ENCODE assay signal across 23 mouse cellular contexts in genomic region chr9:76061492-76061891, GRCm38 (mm10). TPM values are rescaled to one million over a fixed set of nuclear protein-coding genes. Genes with fewer than 3 reads are reported as not detected.
DNase-seq lines count a peak whose midpoint lies in the region; ATAC-seq and TF ChIP-seq lines count a peak whose summit lies in the region.
"Had no signal": no experiment of that assay in that cellular context is flagged by ENCODE, and none has a peak within 500 bp of the region (broad histone marks: within the 10 kb centered on the region; RNA-seq: fewer than 3 reads in every experiment).

No protein-coding gene starts in this region.

- no peaks in the 10 kb centered on the region for H3K27me3 ChIP-seq in limb, embryonic 12.5 days
- no peaks in the 10 kb centered on the region for H3K27me3 ChIP-seq in limb, embryonic 10.5 days (ENCODE audit: low read depth, poor library complexity, severe bottlenecking)
- no peaks in the 10 kb centered on the region for H3K27me3 ChIP-seq in myocyte (ENCODE audit: control insufficient read depth, insufficient read depth, insufficient read length)
- H3K27me3 ChIP-seq: embryonic facial prominence, embryonic 13.5 days; forebrain, embryonic 13.5 days; heart, embryonic 15.5 days had no signal

- H3K4me1 ChIP-seq in limb, embryonic 12.5 days (replicated peaks) = peaks cover 10% of the 10 kb centered on the region
- no peaks in the 10 kb centered on the region for H3K4me1 ChIP-seq in limb, embryonic 10.5 days
- H3K4me1 ChIP-seq: forebrain, embryonic 13.5 days; heart, embryonic 15.5 days; hindbrain, embryonic 10.5 days had no signal

- no peak overlapping the region for H3ac ChIP-seq in myocyte (ENCODE audit: control insufficient read depth, insufficient read length)

- WGBS in limb, embryonic 12.5 days = 81% methylated on average over 4 of the region's 4 CpGs
- WGBS in limb, embryonic 10.5 days = 85% methylated on average over 4 of the region's 4 CpGs

- H3K27ac ChIP-seq in limb, embryonic 12.5 days = 0 out of 2 replicates have a peak overlapping the region, but pooled peaks have one; percentile 56
- no peak overlapping the region for H3K27ac ChIP-seq in limb, embryonic 10.5 days
- no peak overlapping the region for H3K27ac ChIP-seq in left cerebral cortex, adult 2 months
- H3K27ac ChIP-seq: embryonic facial prominence, embryonic 13.5 days; forebrain, embryonic 13.5 days; heart, embryonic 15.5 days; hindbrain, embryonic 10.5 days; hindbrain, embryonic 14.5 days had no signal

- no peak for ATAC-seq in limb, embryonic 12.5 days (ENCODE audit: insufficient number of reproducible peaks, insufficient read depth, low FRiP score, low TSS enrichment, low read depth)
- ATAC-seq: CD4-positive, CD25-positive, alpha-beta regulatory T cell, adult 4 months; forebrain, embryonic 13.5 days had no signal

- H3K36me3 ChIP-seq in limb, embryonic 12.5 days = no peaks in the 10 kb centered on the region
- H3K36me3 ChIP-seq in limb, embryonic 10.5 days = no peaks in the 10 kb centered on the region
- no peaks in the 10 kb centered on the region for H3K36me3 ChIP-seq in myocyte (ENCODE audit: control insufficient read depth, insufficient read depth)
- H3K36me3 ChIP-seq: embryonic facial prominence, embryonic 13.5 days; G1E; heart, embryonic 15.5 days; hindbrain, embryonic 10.5 days had no signal

- no peak overlapping the region for H3K4me3 ChIP-seq in limb, embryonic 12.5 days (replicated peaks)
- no peak overlapping the region for H3K4me3 ChIP-seq in limb, embryonic 10.5 days
- H3K4me3 ChIP-seq in myocyte = no peak overlapping the region
- no peak overlapping the region for H3K4me3 ChIP-seq in left cerebral cortex, adult 2 months
- H3K4me3 ChIP-seq: embryonic facial prominence, embryonic 13.5 days; forebrain, embryonic 13.5 days; heart, embryonic 15.5 days; hindbrain, embryonic 10.5 days had no signal

- no peaks in the 10 kb centered on the region for H3K9me3 ChIP-seq in limb, embryonic 12.5 days
- H3K9me3 ChIP-seq in limb, embryonic 10.5 days (replicated peaks) = no peaks in the 10 kb centered on the region
- H3K9me3 ChIP-seq: embryonic facial prominence, embryonic 13.5 days; forebrain, embryonic 13.5 days; G1E; heart, embryonic 15.5 days; hindbrain, embryonic 10.5 days had no signal

- no peak overlapping the region for H3K4me2 ChIP-seq in limb, embryonic 12.5 days
- peak overlapping the region; percentile 28 for H3K4me2 ChIP-seq in myocyte (ENCODE audit: low read depth)
- H3K4me2 ChIP-seq: embryonic facial prominence, embryonic 13.5 days; forebrain, embryonic 13.5 days; heart, embryonic 11.5 days; heart, embryonic 15.5 days; hindbrain, embryonic 14.5 days had no signal

- no peak for TF ChIP-seq POLR2A in brain, embryonic 14.5 days (IDR thresholded peaks at IDR 0.05; ENCODE audit: borderline replicate concordance, extremely low read depth, insufficient read depth, insufficient read length, poor library complexity, severe bottlenecking)
- TF ChIP-seq POLR2A in myocyte (IDR thresholded peaks at IDR 0.05; ENCODE audit: insufficient read length, low read depth) = no peak

- no peak for DNase-seq in limb, embryonic 10.5 days (ENCODE audit: low spot score)
- DNase-seq in 3T3-L1 (ENCODE audit: low read depth, low spot score) = peak; percentile 10
- peak; percentile 8 for DNase-seq in brain, embryonic 14.5 days (ENCODE audit: low read depth)
- no peak for DNase-seq in left cerebral cortex, adult 2 months (ENCODE audit: extremely low spot score in 1 of 2, low spot score in 2 of 2)
- DNase-seq: adrenal gland, adult 8-10 months; adrenal gland, postnatal 36 days; B cell, adult 2 months; cerebellum, adult 11 months; cerebellum, adult 8-10 months; cerebellum, postnatal 14 days; gastrocnemius, postnatal 10 days; heart, adult 18-20 months; heart, postnatal 14 days had no signal

- no peaks in the 10 kb centered on the region for H3K79me2 ChIP-seq in myocyte (ENCODE audit: control insufficient read depth, insufficient read depth)

- no peak for TF ChIP-seq CTCF in brain, embryonic 14.5 days (IDR thresholded peaks at IDR 0.05; ENCODE audit: borderline replicate concordance, extremely low read depth, insufficient read depth, insufficient read length)
- no peak for TF ChIP-seq CTCF in left cerebral cortex, adult 2 months (IDR thresholded peaks at IDR 0.05)

- intact Hi-C loops in left cerebral cortex, adult 2 months (cut with DNase I) = no loop called here

- H3K9ac ChIP-seq in limb, embryonic 12.5 days (replicated peaks) = no peak overlapping the region
- H3K9ac ChIP-seq: embryonic facial prominence, embryonic 13.5 days; forebrain, embryonic 13.5 days; heart, embryonic 15.5 days; hindbrain, embryonic 14.5 days had no signal

TF ChIP-seq in myocyte, 11 proteins besides CTCF, POLR2A, EP300 and RAD21:
- no peak for TF ChIP-seq MAX (IDR thresholded peaks at IDR 0.05; ENCODE audit: low read depth)
- no peak for TF ChIP-seq MYOD1 (IDR thresholded peaks at IDR 0.05; ENCODE audit: control insufficient read depth in 1 of 3, insufficient read length in 2 of 3, low read depth in 2 of 3)
- no peak for TF ChIP-seq E2F4 (IDR thresholded peaks at IDR 0.05; ENCODE audit: insufficient read depth)
- TF ChIP-seq CEBPB (IDR thresholded peaks at IDR 0.05; ENCODE audit: insufficient read depth, poor library complexity, severe bottlenecking) = no peak
- TF ChIP-seq REST (IDR thresholded peaks at IDR 0.05; ENCODE audit: insufficient read depth, insufficient read length) = no peak
- no peak for TF ChIP-seq POLR2AphosphoS2 (IDR thresholded peaks at IDR 0.05; ENCODE audit: insufficient read length, low read depth)
- TF ChIP-seq SRF (IDR thresholded peaks at IDR 0.05; ENCODE audit: control insufficient read depth, insufficient read length, low read depth) = no peak
- no peak for TF ChIP-seq MYOG (IDR thresholded peaks at IDR 0.05; ENCODE audit: control insufficient read depth in 1 of 3, insufficient read depth in 1 of 3, insufficient read length in 2 of 3, low read depth in 2 of 3)
- no peak for TF ChIP-seq TCF12 (IDR thresholded peaks at IDR 0.05; ENCODE audit: insufficient read depth, poor library complexity, severe bottlenecking)
- TF ChIP-seq USF1 (IDR thresholded peaks at IDR 0.05; ENCODE audit: low read depth) = no peak
- no peak for TF ChIP-seq TCF3 (IDR thresholded peaks at IDR 0.05; ENCODE audit: insufficient read length, low read depth)
TF ChIP-seq in myocyte: peak in this region for 0.

RNA-seq across cellular contexts. Expression of gene Hmgcll1, which starts 46.8 kb away (rescaled TPM):
- 5.3 and 6.7 TPM in 2 replicates for polyA plus RNA-seq in limb, embryonic 12.5 days (2016; fragmentation: Nextera tagmentation; extraction: Ambion mirVana)
- polyA plus RNA-seq in limb, embryonic 10.5 days (2016; fragmentation: Nextera tagmentation; extraction: Ambion mirVana) = 2.9 and 5.7 TPM in 2 replicates
- polyA plus RNA-seq in brain, embryonic 14.5 days (2012; rRNA removed) = 13.0 and 16.4 TPM in 2 replicates
- 0.14 TPM for polyA plus RNA-seq in myocyte (2012; fragmentation: generic; extraction: Trizol)
- 10 to 100 TPM; 16.7 to 17.0 TPM for total RNA-seq in left cerebral cortex, adult 2 months (2021)
- polyA plus RNA-seq: CD4-positive, CD25-positive, alpha-beta regulatory T cell, adult 4 months; G1E had no signal

Comparison
In these comparisons a context has a peak if more than half of its experiments do, and no peak if none do; other contexts are left out.
1. DNase-seq: peak in 3T3-L1 (single experiment) and brain, embryonic 14.5 days (single experiment); none in limb, embryonic 10.5 days (single experiment) and left cerebral cortex, adult 2 months (0 of 2).